In the genomic region with DNA sequence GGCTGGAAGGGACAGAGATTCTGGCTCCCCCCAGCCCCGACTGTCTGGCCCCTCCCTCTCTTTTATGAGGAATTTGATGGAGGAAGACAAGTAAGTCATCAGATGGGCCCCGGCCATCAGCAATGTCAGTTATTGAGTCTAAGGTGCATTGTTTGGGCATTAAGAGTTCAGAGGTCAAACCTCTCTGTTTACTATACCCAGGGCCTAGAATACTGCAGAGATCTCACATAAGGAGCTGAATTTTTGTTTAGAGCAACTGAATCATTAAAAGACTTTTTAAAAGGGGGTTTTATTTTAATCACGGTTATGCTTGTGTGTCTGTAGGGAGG, we compare ENCODE assay signal across 25 mouse cellular contexts.
A peak's percentile ranks its signal among the peaks of the same experiment; 100 is the strongest.
DNase-seq lines count a peak whose midpoint lies in the region; ATAC-seq and TF ChIP-seq lines count a peak whose summit lies in the region.
"Had no signal": no experiment of that assay in that cellular context is flagged by ENCODE, and none has a peak within 500 bp of the region (broad histone marks: within the 10 kb centered on the region; RNA-seq: fewer than 3 reads in every experiment).

No protein-coding gene starts in this region.

- H3K4me1 ChIP-seq in hindbrain, embryonic 10.5 days (replicated peaks), result peaks cover 43% of the 10 kb centered on the region
- H3K4me1 ChIP-seq in hindbrain, embryonic 13.5 days (replicated peaks), result peaks cover 13% of the 10 kb centered on the region
- peaks cover 24% of the 10 kb centered on the region for H3K4me1 ChIP-seq in thymus, adult 2 months (replicated peaks; ENCODE audit: control insufficient read depth, insufficient read depth, low read length)
- H3K4me1 ChIP-seq in intestine, embryonic 15.5 days (replicated peaks), result 0 out of 2 replicates have a peak, but pooled peaks cover 5% of the 10 kb centered on the region
- H3K4me1 ChIP-seq: liver, embryonic 12.5 days had no signal

- no peak overlapping the region for H3K9ac ChIP-seq in hindbrain, embryonic 13.5 days
- no peak overlapping the region for H3K9ac ChIP-seq in intestine, embryonic 15.5 days
- H3K9ac ChIP-seq: heart, embryonic 13.5 days; limb, embryonic 13.5 days; liver, embryonic 12.5 days had no signal

- peaks cover 37% of the 10 kb centered on the region for H3K27me3 ChIP-seq in hindbrain, embryonic 10.5 days (ENCODE audit: insufficient read depth, poor library complexity, severe bottlenecking)
- H3K27me3 ChIP-seq in hindbrain, embryonic 13.5 days, result peaks cover 16% of the 10 kb centered on the region; the same call in 1 of the 2 replicates
- H3K27me3 ChIP-seq in thymus, adult 2 months (ENCODE audit: control insufficient read depth, insufficient read depth, low read length), result no peaks in the 10 kb centered on the region
- no peaks in the 10 kb centered on the region for H3K27me3 ChIP-seq in intestine, embryonic 15.5 days (replicated peaks)
- H3K27me3 ChIP-seq: heart, embryonic 13.5 days; limb, embryonic 13.5 days; liver, embryonic 12.5 days had no signal

- DNase-seq in embryo, embryonic 10 days (ENCODE audit: low spot score), result peak; percentile 54
- DNase-seq in embryo, embryonic 10.5 days (ENCODE audit: low spot score), result no peak
- no peak for DNase-seq in hindbrain, embryonic 10.5 days (ENCODE audit: low spot score)
- peak; percentile 10 for DNase-seq in thymus, adult 2 months
- DNase-seq in thymus, postnatal 14 days, result no peak
- no peak for DNase-seq in layer of hippocampus, adult 11-12 months (ENCODE audit: low spot score)
- DNase-seq: adrenal gland, adult 8-10 months; cerebellum, adult 11-12 months; cerebellum, postnatal 10 days; gastrocnemius, postnatal 10 days; heart, postnatal 14 days; kidney, postnatal 25 days; lung, adult 18-20 months; lung, postnatal 10 days; midbrain, embryonic 14.5 days; right cerebral cortex, postnatal 14 days; spleen, adult 18-20 months had no signal

- no peak overlapping the region for H3K4me3 ChIP-seq in hindbrain, embryonic 10.5 days
- no peak overlapping the region for H3K4me3 ChIP-seq in hindbrain, embryonic 13.5 days
- no peak overlapping the region for H3K4me3 ChIP-seq in thymus, adult 2 months (ENCODE audit: control insufficient read depth, insufficient read depth, low read length)
- H3K4me3 ChIP-seq in intestine, embryonic 15.5 days (replicated peaks), result no peak overlapping the region
- H3K4me3 ChIP-seq: heart, embryonic 13.5 days; limb, embryonic 13.5 days; liver, embryonic 12.5 days; myocyte had no signal

- 12% methylated on average over 3 of the region's 3 CpGs for WGBS in hindbrain, embryonic 10.5 days
- WGBS in hindbrain, embryonic 13.5 days, result 7% methylated on average over 3 of the region's 3 CpGs
- 55% methylated on average over 3 of the region's 3 CpGs for WGBS in thymus, adult 2 months
- 34% methylated on average over 3 of the region's 3 CpGs for WGBS in intestine, embryonic 15.5 days

- TF ChIP-seq CTCF in thymus, adult 2 months (IDR thresholded peaks at IDR 0.05; ENCODE audit: borderline replicate concordance, control insufficient read depth, extremely low read depth, insufficient read depth, low read length, poor library complexity), result no peak

- H3K4me2 ChIP-seq in hindbrain, embryonic 13.5 days, result no peak overlapping the region
- no peak overlapping the region for H3K4me2 ChIP-seq in intestine, embryonic 15.5 days (replicated peaks)
- H3K4me2 ChIP-seq: heart, embryonic 13.5 days; limb, embryonic 13.5 days; liver, embryonic 12.5 days had no signal

- H3K9me3 ChIP-seq in hindbrain, embryonic 10.5 days, result no peaks in the 10 kb centered on the region
- no peaks in the 10 kb centered on the region for H3K9me3 ChIP-seq in hindbrain, embryonic 13.5 days
- no peaks in the 10 kb centered on the region for H3K9me3 ChIP-seq in intestine, embryonic 15.5 days
- H3K9me3 ChIP-seq: heart, embryonic 13.5 days; limb, embryonic 13.5 days; liver, embryonic 12.5 days had no signal

- H3K36me3 ChIP-seq in hindbrain, embryonic 10.5 days, result no peaks in the 10 kb centered on the region
- no peaks in the 10 kb centered on the region for H3K36me3 ChIP-seq in hindbrain, embryonic 13.5 days
- no peaks in the 10 kb centered on the region for H3K36me3 ChIP-seq in thymus, adult 2 months (ENCODE audit: control insufficient read depth, insufficient read depth, low read length)
- no peaks in the 10 kb centered on the region for H3K36me3 ChIP-seq in intestine, embryonic 15.5 days
- H3K36me3 ChIP-seq: heart, embryonic 13.5 days; limb, embryonic 13.5 days; liver, embryonic 12.5 days had no signal

- no peak for ATAC-seq in hindbrain, embryonic 13.5 days (ENCODE audit: low FRiP score)
- ATAC-seq in intestine, embryonic 15.5 days, result no peak
- ATAC-seq: hindbrain, embryonic 16.5 days; intestine, postnatal 0 days; liver, embryonic 12.5 days had no signal

- peak overlapping the region; percentile 81 for H3K27ac ChIP-seq in hindbrain, embryonic 10.5 days
- H3K27ac ChIP-seq in hindbrain, embryonic 13.5 days, result no peak overlapping the region
- no peak overlapping the region for H3K27ac ChIP-seq in thymus, adult 2 months (ENCODE audit: control insufficient read depth, insufficient read depth, low read length)
- H3K27ac ChIP-seq in intestine, embryonic 15.5 days, result no peak overlapping the region
- H3K27ac ChIP-seq: heart, embryonic 13.5 days; limb, embryonic 13.5 days; liver, embryonic 12.5 days had no signal

- no peak for TF ChIP-seq POLR2A in thymus, adult 2 months (IDR thresholded peaks at IDR 0.05; ENCODE audit: control insufficient read depth, extremely low read depth, insufficient read depth, low read length, poor library complexity)

Comparison
In these comparisons a context has a peak if more than half of its experiments do, and no peak if none do; other contexts are left out.
1. DNase-seq: peak in embryo, embryonic 10 days (single experiment) and thymus, adult 2 months (single experiment); none in embryo, embryonic 10.5 days (single experiment), hindbrain, embryonic 10.5 days (single experiment), thymus, postnatal 14 days (single experiment) and layer of hippocampus, adult 11-12 months (single experiment).